Mouse (Mus musculus): ENCODE results near the gene Fbxl21. TPM values are rescaled to one million over a fixed set of nuclear protein-coding genes. Genes with fewer than 3 reads are reported as not detected.

Gene Fbxl21
- total RNA-seq, 1 experiment, result 0.58 TPM

- in situ Hi-C loops (cut with MboI; ENCODE audit: low sequenced_read_pairs in 2 of 2, unreplicated experiment in 2 of 2), result no loop called here
- H3K27ac ChIP-seq (ENCODE audit: insufficient read depth, low read depth, low read length, poor library complexity, severe bottlenecking), result no peak overlapping the region
Observed at GRCm38 (mm10) chr13:56554409-56554808, 32.1 kb downstream of the Fbxl21 start.

DNA sequence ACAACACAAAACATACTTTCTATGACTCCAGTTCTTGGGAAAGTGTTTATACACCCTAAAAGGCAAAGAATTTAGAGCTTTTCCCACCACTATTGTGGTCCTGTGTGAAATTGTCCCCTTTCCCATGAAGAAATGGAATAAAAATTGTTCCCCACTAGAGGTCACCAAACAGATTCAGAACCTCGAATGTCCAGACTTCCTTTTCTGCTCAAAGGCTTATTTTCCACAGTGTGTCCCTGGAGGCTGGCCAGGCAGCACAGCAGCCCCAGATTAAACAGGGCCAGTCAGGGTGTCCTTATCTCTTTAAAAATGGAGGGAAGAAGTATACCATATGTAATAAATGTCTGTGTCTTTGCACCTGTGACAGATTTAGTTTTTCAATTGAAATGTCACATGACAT lies 33.7 kb downstream of the Fbxl21 start:
- TF ChIP-seq ZNF384 (IDR thresholded peaks at IDR 0.05; ENCODE audit: low read depth, low read length) (no peak), ZC3H11A (IDR thresholded peaks at IDR 0.05; ENCODE audit: borderline replicate concordance, low read depth, low read length) (no peak), MAFK (IDR thresholded peaks at IDR 0.05; ENCODE audit: insufficient read depth, low read depth, low read length) (no peak), HCFC1 (IDR thresholded peaks at IDR 0.05; ENCODE audit: borderline replicate concordance, insufficient read depth, low read length) (no peak), CHD2 (IDR thresholded peaks at IDR 0.05; ENCODE audit: low read depth, low read length) (no peak)
- no peaks in the 10 kb centered on the region for H3K4me1 ChIP-seq (ENCODE audit: control insufficient read depth in 2 of 2, insufficient read depth in 2 of 2, low read length in 2 of 2, poor library complexity in 1 of 2)
- H3K36me3 ChIP-seq (ENCODE audit: control insufficient read depth, insufficient read depth, low read length, poor library complexity, severe bottlenecking), result no peaks in the 10 kb centered on the region
- no peak overlapping the region for H3K9ac ChIP-seq (ENCODE audit: insufficient read depth, low read depth, low read length, poor library complexity, severe bottlenecking)
- DNase-seq (ENCODE audit: low read depth, low spot score), result no peak
- no peaks in the 10 kb centered on the region for H3K9me3 ChIP-seq (ENCODE audit: control insufficient read depth, insufficient read depth, low read depth, low read length)
- H3K4me3 ChIP-seq (ENCODE audit: insufficient read depth in 1 of 2, low read depth in 1 of 2, low read length in 2 of 2, poor library complexity in 1 of 2, severe bottlenecking in 1 of 2), result no peak overlapping the region
- no peak overlapping the region for H3K27ac ChIP-seq (ENCODE audit: insufficient read depth, low read depth, low read length, poor library complexity, severe bottlenecking)
- in situ Hi-C loops (cut with MboI; ENCODE audit: low sequenced_read_pairs in 2 of 2, unreplicated experiment in 2 of 2), result no loop called here

More at GRCm38 (mm10) chr13:56554409-56554808, 32.1 kb downstream of the Fbxl21 start:
- peak; percentile 60 for DNase-seq (ENCODE audit: low read depth, low spot score)
- Histone ChIP-seq H3K4me3 (ENCODE audit: insufficient read depth in 1 of 2, low read depth in 1 of 2, low read length in 2 of 2, poor library complexity in 1 of 2, severe bottlenecking in 1 of 2) (no peak overlapping the region), H3K36me3 (ENCODE audit: control insufficient read depth, insufficient read depth, low read length, poor library complexity, severe bottlenecking) (no peaks in the 10 kb centered on the region), H3K4me1 (ENCODE audit: control insufficient read depth in 2 of 2, insufficient read depth in 2 of 2, low read length in 2 of 2, poor library complexity in 1 of 2) (no peaks in the 10 kb centered on the region), H3K9ac (ENCODE audit: insufficient read depth, low read depth, low read length, poor library complexity, severe bottlenecking) (no peak overlapping the region), H3K9me3 (ENCODE audit: control insufficient read depth, insufficient read depth, low read depth, low read length) (no peaks in the 10 kb centered on the region)
- TF ChIP-seq MAFK (IDR thresholded peaks at IDR 0.05; ENCODE audit: insufficient read depth, low read depth, low read length), result no peak
- TF ChIP-seq CHD2 (IDR thresholded peaks at IDR 0.05; ENCODE audit: low read depth, low read length), result no peak
- TF ChIP-seq HCFC1 (IDR thresholded peaks at IDR 0.05; ENCODE audit: borderline replicate concordance, insufficient read depth, low read length), result no peak
- TF ChIP-seq ZNF384 (IDR thresholded peaks at IDR 0.05; ENCODE audit: low read depth, low read length), result no peak
- TF ChIP-seq ZC3H11A (IDR thresholded peaks at IDR 0.05; ENCODE audit: borderline replicate concordance, low read depth, low read length), result no peak

GRCm38 (mm10) chr13:56556701-56557100 lies 34.4 kb downstream of the Fbxl21 start:
- no peak for DNase-seq (ENCODE audit: low read depth, low spot score)
- in situ Hi-C loops (cut with MboI; ENCODE audit: low sequenced_read_pairs in 2 of 2, unreplicated experiment in 2 of 2), result no loop called here
- H3K4me3 ChIP-seq (ENCODE audit: insufficient read depth in 1 of 2, low read depth in 1 of 2, low read length in 2 of 2, poor library complexity in 1 of 2, severe bottlenecking in 1 of 2), result no peak overlapping the region
- H3K27ac ChIP-seq (ENCODE audit: insufficient read depth, low read depth, low read length, poor library complexity, severe bottlenecking), result no peak overlapping the region
- no peak for TF ChIP-seq ZC3H11A (IDR thresholded peaks at IDR 0.05; ENCODE audit: borderline replicate concordance, low read depth, low read length)
- no peak for TF ChIP-seq MAFK (IDR thresholded peaks at IDR 0.05; ENCODE audit: insufficient read depth, low read depth, low read length)
- no peak for TF ChIP-seq HCFC1 (IDR thresholded peaks at IDR 0.05; ENCODE audit: borderline replicate concordance, insufficient read depth, low read length)
- TF ChIP-seq CHD2 (IDR thresholded peaks at IDR 0.05; ENCODE audit: low read depth, low read length), result no peak
- no peaks in the 10 kb centered on the region for H3K9me3 ChIP-seq (ENCODE audit: control insufficient read depth, insufficient read depth, low read depth, low read length)
- H3K36me3 ChIP-seq (ENCODE audit: control insufficient read depth, insufficient read depth, low read length, poor library complexity, severe bottlenecking), result no peaks in the 10 kb centered on the region
- no peak overlapping the region for H3K9ac ChIP-seq (ENCODE audit: insufficient read depth, low read depth, low read length, poor library complexity, severe bottlenecking)
- H3K4me1 ChIP-seq (ENCODE audit: control insufficient read depth in 2 of 2, insufficient read depth in 2 of 2, low read length in 2 of 2, poor library complexity in 1 of 2), result no peaks in the 10 kb centered on the region

- in situ Hi-C loops (cut with MboI; ENCODE audit: low sequenced_read_pairs in 2 of 2, unreplicated experiment in 2 of 2), result no loop called here
- Histone ChIP-seq H3K9me3 (ENCODE audit: control insufficient read depth, insufficient read depth, low read depth, low read length) (no peaks in the 10 kb centered on the region), H3K4me3 (ENCODE audit: insufficient read depth in 1 of 2, low read depth in 1 of 2, low read length in 2 of 2, poor library complexity in 1 of 2, severe bottlenecking in 1 of 2) (no peak overlapping the region), H3K9ac (ENCODE audit: insufficient read depth, low read depth, low read length, poor library complexity, severe bottlenecking) (no peak overlapping the region), H3K36me3 (ENCODE audit: control insufficient read depth, insufficient read depth, low read length, poor library complexity, severe bottlenecking) (no peaks in the 10 kb centered on the region), H3K4me1 (ENCODE audit: control insufficient read depth in 2 of 2, insufficient read depth in 2 of 2, low read length in 2 of 2, poor library complexity in 1 of 2) (no peaks in the 10 kb centered on the region), H3K27ac (ENCODE audit: insufficient read depth, low read depth, low read length, poor library complexity, severe bottlenecking) (no peak overlapping the region)
- no peak for DNase-seq (ENCODE audit: low read depth, low spot score)
- TF ChIP-seq MAFK (IDR thresholded peaks at IDR 0.05; ENCODE audit: insufficient read depth, low read depth, low read length) (no peak), ZNF384 (IDR thresholded peaks at IDR 0.05; ENCODE audit: low read depth, low read length) (no peak), HCFC1 (IDR thresholded peaks at IDR 0.05; ENCODE audit: borderline replicate concordance, insufficient read depth, low read length) (no peak), CHD2 (IDR thresholded peaks at IDR 0.05; ENCODE audit: low read depth, low read length) (no peak), ZC3H11A (IDR thresholded peaks at IDR 0.05; ENCODE audit: borderline replicate concordance, low read depth, low read length) (no peak)
Observed at GRCm38 (mm10) chr13:56558811-56559210, 36.5 kb downstream of the Fbxl21 start.

DNA sequence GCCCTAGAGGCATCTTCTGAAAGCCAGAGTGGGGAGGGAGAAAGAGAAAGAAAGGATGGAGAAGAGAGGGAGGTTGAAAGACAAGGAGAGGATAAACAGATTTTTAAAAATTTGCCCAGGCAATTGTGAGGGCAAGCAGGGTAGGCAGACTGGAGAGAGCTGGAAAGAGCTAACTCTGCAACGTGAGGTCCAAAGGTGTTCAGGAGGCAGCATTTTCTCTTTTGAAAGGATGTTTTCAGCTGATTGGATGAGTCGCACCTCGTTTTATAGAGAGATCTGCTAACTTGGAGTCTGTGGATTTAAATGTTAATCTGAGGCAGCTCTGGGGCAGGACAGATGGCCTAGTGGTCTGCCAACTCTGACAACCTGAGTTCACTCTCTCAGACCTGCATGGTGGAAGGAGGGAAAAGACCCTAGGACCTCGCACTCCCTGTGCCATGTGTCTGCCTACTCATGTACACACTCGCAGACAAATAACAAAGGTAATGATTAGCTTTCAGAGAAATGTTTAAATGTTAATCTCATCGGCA lies 37.6 kb downstream of the Fbxl21 start:
- no peaks in the 10 kb centered on the region for H3K4me1 ChIP-seq (ENCODE audit: control insufficient read depth in 2 of 2, insufficient read depth in 2 of 2, low read length in 2 of 2, poor library complexity in 1 of 2)
- H3K9me3 ChIP-seq (ENCODE audit: control insufficient read depth, insufficient read depth, low read depth, low read length), result no peaks in the 10 kb centered on the region
- H3K4me3 ChIP-seq (ENCODE audit: insufficient read depth in 1 of 2, low read depth in 1 of 2, low read length in 2 of 2, poor library complexity in 1 of 2, severe bottlenecking in 1 of 2), result no peak overlapping the region
- in situ Hi-C loops (cut with MboI; ENCODE audit: low sequenced_read_pairs in 2 of 2, unreplicated experiment in 2 of 2), result no loop called here
- no peak overlapping the region for H3K9ac ChIP-seq (ENCODE audit: insufficient read depth, low read depth, low read length, poor library complexity, severe bottlenecking)
- no peak for TF ChIP-seq ZC3H11A (IDR thresholded peaks at IDR 0.05; ENCODE audit: borderline replicate concordance, low read depth, low read length)
- TF ChIP-seq HCFC1 (IDR thresholded peaks at IDR 0.05; ENCODE audit: borderline replicate concordance, insufficient read depth, low read length), result no peak
- no peak for TF ChIP-seq MAFK (IDR thresholded peaks at IDR 0.05; ENCODE audit: insufficient read depth, low read depth, low read length)
- TF ChIP-seq CHD2 (IDR thresholded peaks at IDR 0.05; ENCODE audit: low read depth, low read length), result no peak
- TF ChIP-seq ZNF384 (IDR thresholded peaks at IDR 0.05; ENCODE audit: low read depth, low read length), result no peak
- no peaks in the 10 kb centered on the region for H3K36me3 ChIP-seq (ENCODE audit: control insufficient read depth, insufficient read depth, low read length, poor library complexity, severe bottlenecking)
- H3K27ac ChIP-seq (ENCODE audit: insufficient read depth, low read depth, low read length, poor library complexity, severe bottlenecking), result no peak overlapping the region
- no peak for DNase-seq (ENCODE audit: low read depth, low spot score)

Data from ES-E14 (cell line).